Mouse (Mus musculus): ENCODE data around the gene Smim5.

- TF ChIP-seq CTCF (IDR thresholded peaks at IDR 0.05; ENCODE audit: borderline replicate concordance, insufficient read depth, low read depth, low read length) (no peak), POLR2A (IDR thresholded peaks at IDR 0.05; ENCODE audit: borderline replicate concordance, insufficient read depth, low read length) (no peak)
These were observed 54.9 kb downstream of the Smim5 start for GRCm38 (mm10) chr11:115954712-115955111.

Measured in cerebellum, adult 2 months (tissue).